Mouse (Mus musculus) kidney, embryonic 16.5 days (tissue): ENCODE measurements around the gene Cubn. TPM values are rescaled to one million over a fixed set of nuclear protein-coding genes. Genes with fewer than 3 reads are reported as not detected.
A peak's percentile ranks its signal among the peaks of the same experiment; 100 is the strongest.

Source experiments
- ATAC-seq: fragments of 200-750 bp; cut with Nextera tagmentation; 2 replicates; pipeline ENCODE4 v1.8.0; 2017; ENCODE audit warnings: moderate TSS enrichment; ENCODE audit not compliant: low FRiP score, low TSS enrichment
- H3K27ac ChIP-seq: fragments of 300-500 bp; sonication (generic); 2 replicates; pipeline ENCODE4 v1.5.1; 2014; ENCODE audit warnings: low read length
- H3K27me3 ChIP-seq: fragments of 300-500 bp; sonication (generic); 2 replicates; pipeline ENCODE4 v1.6.1; 2014; ENCODE audit warnings: low read length, control low read depth, mixed read lengths; ENCODE audit not compliant: insufficient read depth
- H3K36me3 ChIP-seq: fragments of 300-500 bp; sonication (generic); 2 replicates; pipeline ENCODE4 v1.6.1; 2014; ENCODE audit warnings: low read length, control low read depth, mixed read lengths; ENCODE audit not compliant: insufficient read depth
- H3K4me1 ChIP-seq: fragments of 300-500 bp; sonication (generic); 2 replicates; pipeline ENCODE4 v1.6.1; 2014; ENCODE audit warnings: low read length, control low read depth, mixed read lengths; ENCODE audit not compliant: insufficient read depth
- H3K4me2 ChIP-seq: fragments of 300-500 bp; sonication (generic); replicated peaks from 2 replicates; pipeline ENCODE4 v1.6.1; 2014; ENCODE audit warnings: low read depth, low read length
- H3K4me3 ChIP-seq: fragments of 300-500 bp; sonication (generic); 2 replicates; pipeline ENCODE4 v1.5.1; 2014; ENCODE audit warnings: mild to moderate bottlenecking, low read length
- H3K9ac ChIP-seq: fragments of 300-500 bp; sonication (generic); replicated peaks from 2 replicates; pipeline ENCODE4 v1.6.1; 2014; ENCODE audit warnings: low read length
- H3K9me3 ChIP-seq: fragments of 300-500 bp; sonication (generic); 2 replicates; pipeline ENCODE4 v1.6.1; 2016; ENCODE audit warnings: low read length, control low read depth
- WGBS: fragments of 180-500 bp; shearing (Covaris S2); extraction: QIAGEN DNeasy Blood & Tissue Kit; methylation state at CpG from one replicate; pipeline ENCODE4 v1.1.7; 2014; 5-methylcytosine and 5-hydroxymethylcytosine counted together
- polyA plus RNA-seq: library from polyadenylated mRNA; unstranded; fragments of >200 nt; fragmentation: Nextera tagmentation; extraction: Ambion mirVana; gene quantifications from 2 replicates; pipeline ENCODE4 v1.2.1, GENCODE M21; 2015

Cubn gene
- polyA plus RNA-seq, 1 experiment from 2014 or later = 7.9 TPM

GRCm38 (mm10) chr2:13413520-13414178 is 78.0 kb downstream of the Cubn start:
- ATAC-seq = peak; percentile 87
- peak overlapping the region; percentile 85 for H3K27ac ChIP-seq
- no peaks in the 10 kb centered on the region for H3K27me3 ChIP-seq
- H3K4me2 ChIP-seq = no peak overlapping the region
- H3K4me3 ChIP-seq = no peak overlapping the region
- no peaks in the 10 kb centered on the region for H3K36me3 ChIP-seq
- H3K9ac ChIP-seq = peak overlapping the region; percentile 8; the same call in 1 of the 2 replicates
- WGBS = 37% methylated on average over 4 of the region's 4 CpGs
- H3K9me3 ChIP-seq = no peaks in the 10 kb centered on the region
- H3K4me1 ChIP-seq = peaks cover 12% of the 10 kb centered on the region; the same call in 1 of the 2 replicates

GRCm38 (mm10) chr2:13410660-13411059 is 81.0 kb downstream of the Cubn start:
- 81% methylated on average over 5 of the region's 5 CpGs for WGBS
- Histone ChIP-seq H3K4me3 (no peak overlapping the region), H3K4me1 (peaks cover 16% of the 10 kb centered on the region), H3K27me3 (no peaks in the 10 kb centered on the region), H3K4me2 (no peak overlapping the region), H3K9me3 (no peaks in the 10 kb centered on the region), H3K36me3 (no peaks in the 10 kb centered on the region), H3K27ac (no peak overlapping the region), H3K9ac (no peak overlapping the region)
- ATAC-seq = no peak

- Histone ChIP-seq H3K27me3 (no peaks in the 10 kb centered on the region), H3K4me1 (peaks cover 16% of the 10 kb centered on the region), H3K36me3 (no peaks in the 10 kb centered on the region), H3K9ac (no peak overlapping the region), H3K4me3 (no peak overlapping the region), H3K4me2 (no peak overlapping the region), H3K27ac (no peak overlapping the region), H3K9me3 (no peaks in the 10 kb centered on the region)
- no peak for ATAC-seq
- 59% methylated on average over 2 of the region's 2 CpGs for WGBS
Observed at GRCm38 (mm10) chr2:13409767-13410519, 81.7 kb downstream of the Cubn start.

- no peaks in the 10 kb centered on the region for H3K36me3 ChIP-seq
- no peak overlapping the region for H3K27ac ChIP-seq
- H3K4me3 ChIP-seq = no peak overlapping the region
- H3K9ac ChIP-seq = no peak overlapping the region
- H3K4me1 ChIP-seq = peaks cover 9% of the 10 kb centered on the region
- ATAC-seq = no peak
- no peaks in the 10 kb centered on the region for H3K9me3 ChIP-seq
- no peaks in the 10 kb centered on the region for H3K27me3 ChIP-seq
- no peak overlapping the region for H3K4me2 ChIP-seq
- 92% methylated on average over 3 of the region's 3 CpGs for WGBS
Observed at GRCm38 (mm10) chr2:13408333-13408732, 83.3 kb downstream of the Cubn start.

GRCm38 (mm10) chr2:13407698-13408097 is 83.9 kb downstream of the Cubn start:
- Histone ChIP-seq H3K27ac (no peak overlapping the region), H3K36me3 (no peaks in the 10 kb centered on the region), H3K4me3 (no peak overlapping the region), H3K4me1 (peaks cover 7% of the 10 kb centered on the region; the same call in 1 of the 2 replicates), H3K27me3 (no peaks in the 10 kb centered on the region), H3K9ac (no peak overlapping the region), H3K4me2 (no peak overlapping the region), H3K9me3 (no peaks in the 10 kb centered on the region)
- no peak for ATAC-seq

- no peak overlapping the region for H3K4me2 ChIP-seq
- H3K27ac ChIP-seq = no peak overlapping the region
- peaks cover 5% of the 10 kb centered on the region; the same call in 1 of the 2 replicates for H3K4me1 ChIP-seq
- ATAC-seq = peak; percentile 67; the same call in 1 of the 2 replicates
- WGBS = 42% methylated on average over 5 of the region's 5 CpGs
- no peak overlapping the region for H3K9ac ChIP-seq
- H3K27me3 ChIP-seq = no peaks in the 10 kb centered on the region
- H3K4me3 ChIP-seq = no peak overlapping the region
- H3K36me3 ChIP-seq = no peaks in the 10 kb centered on the region
- no peaks in the 10 kb centered on the region for H3K9me3 ChIP-seq
Observed at GRCm38 (mm10) chr2:13407272-13407671, 84.3 kb downstream of the Cubn start.

- Histone ChIP-seq H3K27ac (no peak overlapping the region), H3K9ac (no peak overlapping the region), H3K27me3 (no peaks in the 10 kb centered on the region), H3K4me3 (no peak overlapping the region), H3K4me2 (no peak overlapping the region), H3K36me3 (no peaks in the 10 kb centered on the region), H3K4me1 (peaks cover 5% of the 10 kb centered on the region; the same call in 1 of the 2 replicates), H3K9me3 (no peaks in the 10 kb centered on the region)
- 78% methylated on average over 5 of the region's 5 CpGs for WGBS
- no peak for ATAC-seq
Observed at GRCm38 (mm10) chr2:13404986-13405678, 86.5 kb downstream of the Cubn start.

GRCm38 (mm10) chr2:13400831-13401230 is 90.8 kb downstream of the Cubn start:
- WGBS = 93% methylated on average over 6 of the region's 6 CpGs

DNA sequence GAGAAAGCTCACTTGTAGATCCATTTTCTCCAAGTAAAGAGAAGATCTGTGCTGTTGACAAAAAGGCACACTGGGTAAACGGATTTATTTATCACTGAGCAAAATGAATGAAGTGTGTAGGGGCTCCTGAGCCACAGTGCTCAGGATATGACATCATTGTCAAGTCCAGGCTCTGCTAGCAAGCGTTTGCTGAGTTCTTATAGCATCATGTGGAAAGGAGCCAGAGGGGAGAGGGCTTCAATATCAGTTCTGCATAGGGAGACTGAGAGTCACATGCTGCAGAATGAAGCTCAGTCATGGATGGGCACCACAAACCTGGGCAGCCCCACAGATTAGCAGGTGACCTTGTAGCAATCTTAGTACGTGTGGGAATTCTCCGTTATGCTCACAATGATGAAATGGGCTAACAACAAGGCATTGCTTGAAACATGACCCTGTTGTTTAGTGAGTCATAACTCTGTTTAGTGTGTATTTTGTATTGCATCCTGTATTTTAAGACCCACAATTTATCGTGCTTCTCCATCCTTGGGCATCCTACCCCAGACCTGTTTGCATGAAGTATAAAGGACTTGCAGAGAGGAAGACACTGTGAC is 92.0 kb downstream of the Cubn start:
- H3K9me3 ChIP-seq = no peaks in the 10 kb centered on the region
- H3K4me3 ChIP-seq = no peak overlapping the region
- H3K4me2 ChIP-seq = no peak overlapping the region
- ATAC-seq = no peak
- H3K27me3 ChIP-seq = no peaks in the 10 kb centered on the region
- no peak overlapping the region for H3K9ac ChIP-seq
- whole genome bisulfite sequencing = 68% methylated on average over 5 of the region's 5 CpGs
- H3K36me3 ChIP-seq = no peaks in the 10 kb centered on the region
- H3K27ac ChIP-seq = peak overlapping the region; percentile 68
- peaks cover 14% of the 10 kb centered on the region for H3K4me1 ChIP-seq

More at GRCm38 (mm10) chr2:13400831-13401230, 90.8 kb downstream of the Cubn start:
- ATAC-seq = no peak
- no peak overlapping the region for H3K4me2 ChIP-seq
- H3K27me3 ChIP-seq = no peaks in the 10 kb centered on the region
- H3K27ac ChIP-seq = no peak overlapping the region
- H3K9ac ChIP-seq = no peak overlapping the region
- peaks cover 14% of the 10 kb centered on the region for H3K4me1 ChIP-seq
- no peaks in the 10 kb centered on the region for H3K9me3 ChIP-seq
- no peaks in the 10 kb centered on the region for H3K36me3 ChIP-seq
- no peak overlapping the region for H3K4me3 ChIP-seq
